Mouse (Mus musculus): ENCODE measurements around the gene Ncf2. TPM values are rescaled to one million over a fixed set of nuclear protein-coding genes. Genes with fewer than 3 reads are reported as not detected.
A peak's percentile ranks its signal among the peaks of the same experiment; 100 is the strongest.
"Not testable (repeated sequence)": the region's sequence is repeated elsewhere in the genome, so short reads cannot be mapped to it uniquely, and the experiment has no call there.

Ncf2 gene
- total RNA-seq (2017): 637 and 647 TPM in 2 replicates

DNA sequence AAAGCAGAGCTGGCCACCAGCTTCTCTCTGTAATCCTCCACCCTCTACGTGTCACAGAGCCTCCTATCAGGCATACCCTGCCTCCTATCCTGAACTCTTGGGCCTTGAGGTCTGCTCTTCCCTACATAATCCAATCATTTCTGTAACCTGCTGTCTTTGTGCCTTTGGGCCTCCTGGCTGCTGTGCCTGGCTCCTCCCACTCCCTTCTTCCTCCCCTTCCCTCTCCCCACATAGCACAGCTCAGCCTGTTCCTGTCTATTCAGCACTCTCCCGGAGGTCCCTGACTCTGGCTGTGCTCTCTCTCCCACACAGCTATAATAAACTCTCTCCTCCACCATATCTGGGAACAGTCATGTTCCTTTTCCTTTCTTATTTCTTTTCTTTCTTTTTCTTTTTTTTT is at the start of gene Ncf2:
Gene Ncf2 (plus strand): TSS at position 298 of the 400 bp plus-strand sequence.
- ATAC-seq (ENCODE audit: extremely low read depth, insufficient number of reproducible peaks, low FRiP score, poor library complexity, severe bottlenecking): no peak

DNA sequence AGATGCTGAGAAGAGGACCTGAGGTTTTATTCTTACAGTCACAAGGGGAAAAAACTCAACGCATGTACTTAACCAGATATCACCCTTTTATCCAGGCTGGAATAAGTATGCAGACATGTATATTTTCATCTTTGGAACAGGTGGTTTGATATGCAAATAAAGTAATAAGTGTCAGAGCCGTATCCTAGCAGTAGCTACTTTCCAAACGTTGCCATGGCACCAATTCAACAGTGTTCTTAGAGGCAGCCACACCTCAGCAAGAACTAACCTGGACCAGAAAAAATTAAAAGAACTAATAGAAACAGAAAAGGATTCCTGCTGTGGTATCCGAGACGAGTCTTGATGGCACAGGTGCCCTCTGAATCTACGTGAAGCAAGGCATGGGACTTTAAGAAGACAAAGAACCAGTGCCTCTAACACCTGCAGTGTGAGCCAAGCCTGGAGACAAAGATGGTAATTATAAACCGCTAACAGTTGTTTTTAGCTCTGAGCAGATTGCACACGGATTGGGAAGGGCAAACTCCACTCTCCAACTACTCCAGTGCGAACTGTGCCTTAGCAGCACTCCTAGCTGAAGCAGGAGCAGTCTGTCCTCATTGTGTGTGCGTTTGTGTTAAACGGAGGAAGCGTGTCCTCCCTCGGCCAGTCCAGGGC is 49.6 kb upstream of the Ncf2 start, which contains the start of gene Apobec4:
Gene Apobec4 (plus strand): TSS at position 240 of the 654 bp plus-strand sequence.
- ATAC-seq (ENCODE audit: extremely low read depth, insufficient number of reproducible peaks, low FRiP score, poor library complexity, severe bottlenecking): no peak

DNA sequence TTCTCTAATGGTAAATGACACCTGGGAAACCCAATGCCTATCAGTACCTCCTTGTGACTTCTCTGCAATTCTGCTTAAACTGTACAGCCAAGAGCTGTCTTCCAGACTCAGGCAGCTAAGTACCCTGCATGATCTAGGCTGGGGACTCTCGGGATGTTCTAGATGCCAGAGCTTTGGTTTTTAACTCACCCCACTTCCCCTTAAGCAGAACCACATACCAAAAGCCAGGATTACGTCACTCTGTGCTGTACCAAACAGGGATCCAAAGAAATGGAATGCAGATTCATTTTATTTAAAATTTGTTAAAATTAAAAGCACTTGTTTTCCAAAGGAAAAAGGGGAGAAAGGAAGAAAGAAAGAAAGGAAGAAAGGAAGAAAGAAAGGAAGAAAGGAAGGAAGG is 38.2 kb upstream of the Ncf2 start:
- ATAC-seq (ENCODE audit: extremely low read depth, insufficient number of reproducible peaks, low FRiP score, poor library complexity, severe bottlenecking): no peak

DNA sequence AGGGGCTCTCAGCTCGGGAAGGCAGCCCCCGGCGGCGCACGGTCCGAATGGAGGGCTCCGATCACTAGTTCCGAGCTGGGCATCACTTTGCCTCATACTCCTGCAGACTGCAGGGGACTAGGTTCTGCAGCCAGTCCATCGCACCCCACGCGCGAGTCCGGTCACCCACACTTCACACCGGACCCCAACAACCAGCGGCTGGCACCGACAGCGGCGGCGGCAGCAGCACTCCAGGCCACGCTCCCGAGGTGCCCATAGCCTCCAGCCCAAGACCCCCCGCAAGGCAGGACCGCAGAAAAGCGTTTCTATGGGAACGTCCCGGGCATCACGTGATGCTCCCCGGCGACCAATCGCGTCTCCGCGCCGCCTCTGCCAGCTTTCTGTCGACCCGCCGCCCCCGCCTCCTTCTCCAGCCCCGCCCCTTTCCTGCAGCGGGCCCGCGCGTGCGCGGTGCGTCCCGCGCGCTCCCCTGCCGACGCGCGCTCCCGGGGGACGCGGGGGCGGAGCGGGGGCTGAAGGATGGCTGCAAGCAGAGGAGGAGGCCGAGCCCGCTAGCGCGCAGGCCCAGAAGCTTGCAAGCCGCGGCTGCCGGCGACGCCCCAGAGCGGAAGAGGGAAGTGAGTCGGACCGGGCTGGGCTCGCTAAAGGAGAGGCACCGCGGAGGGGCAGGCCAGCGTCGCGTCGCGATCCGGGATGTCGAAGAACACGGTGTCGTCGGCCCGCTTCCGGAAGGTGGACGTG is 33.8 kb upstream of the Ncf2 start, which contains the start of the genes Rgl1 and Arpc5:
Gene Rgl1 (minus strand): TSS at position 320 of the 741 bp plus-strand sequence.
Gene Arpc5 (plus strand): TSS at position 511 of the 741 bp plus-strand sequence.
- ATAC-seq (ENCODE audit: extremely low read depth, insufficient number of reproducible peaks, low FRiP score, poor library complexity, severe bottlenecking): peak; percentile 89

DNA sequence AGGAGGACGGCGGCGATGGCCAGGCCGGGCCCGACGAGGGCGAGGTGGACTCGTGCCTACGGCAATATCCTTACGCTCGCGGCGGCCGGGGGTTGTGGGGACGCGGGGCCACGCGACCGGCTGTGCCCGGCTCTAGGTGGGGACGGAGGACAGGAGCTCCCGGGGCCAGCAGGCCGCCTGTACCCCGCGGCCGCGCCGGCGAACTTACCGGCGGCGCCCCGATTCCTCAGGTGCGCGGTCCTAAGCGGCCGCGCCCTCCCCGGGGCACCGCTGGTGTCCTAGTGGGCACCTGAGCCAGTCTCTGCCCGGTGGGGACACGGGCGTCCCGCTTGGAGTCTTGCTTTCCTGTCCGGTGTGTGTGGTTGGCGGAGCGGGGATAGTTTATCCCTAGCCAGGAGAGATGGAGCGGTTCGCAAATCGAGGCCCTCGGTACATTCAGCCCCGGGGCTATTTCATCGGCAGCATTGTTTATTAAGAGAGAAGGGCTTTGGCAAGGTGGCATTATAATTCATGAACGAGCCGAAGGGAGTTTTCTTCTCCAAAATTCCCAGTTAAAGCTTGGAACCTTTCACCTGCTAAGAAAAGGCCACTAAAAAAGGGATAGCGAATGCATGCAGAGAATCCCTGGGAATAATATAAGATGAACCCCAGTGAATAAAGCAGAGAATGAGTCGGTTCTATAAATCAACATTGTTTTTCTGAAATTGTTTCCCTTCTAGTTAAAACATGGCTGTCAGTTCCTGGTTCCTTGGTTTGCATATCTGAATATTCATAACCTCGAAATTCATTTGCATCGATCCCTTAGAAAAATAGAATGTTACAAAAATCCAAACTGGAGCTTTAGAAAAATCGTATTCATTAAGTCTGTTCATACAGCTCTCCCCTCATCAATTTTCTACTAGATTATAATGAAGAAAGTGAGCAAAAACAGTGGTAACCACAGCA is 32.9 kb upstream of the Ncf2 start:
- ATAC-seq (ENCODE audit: extremely low read depth, insufficient number of reproducible peaks, low FRiP score, poor library complexity, severe bottlenecking): no peak

DNA sequence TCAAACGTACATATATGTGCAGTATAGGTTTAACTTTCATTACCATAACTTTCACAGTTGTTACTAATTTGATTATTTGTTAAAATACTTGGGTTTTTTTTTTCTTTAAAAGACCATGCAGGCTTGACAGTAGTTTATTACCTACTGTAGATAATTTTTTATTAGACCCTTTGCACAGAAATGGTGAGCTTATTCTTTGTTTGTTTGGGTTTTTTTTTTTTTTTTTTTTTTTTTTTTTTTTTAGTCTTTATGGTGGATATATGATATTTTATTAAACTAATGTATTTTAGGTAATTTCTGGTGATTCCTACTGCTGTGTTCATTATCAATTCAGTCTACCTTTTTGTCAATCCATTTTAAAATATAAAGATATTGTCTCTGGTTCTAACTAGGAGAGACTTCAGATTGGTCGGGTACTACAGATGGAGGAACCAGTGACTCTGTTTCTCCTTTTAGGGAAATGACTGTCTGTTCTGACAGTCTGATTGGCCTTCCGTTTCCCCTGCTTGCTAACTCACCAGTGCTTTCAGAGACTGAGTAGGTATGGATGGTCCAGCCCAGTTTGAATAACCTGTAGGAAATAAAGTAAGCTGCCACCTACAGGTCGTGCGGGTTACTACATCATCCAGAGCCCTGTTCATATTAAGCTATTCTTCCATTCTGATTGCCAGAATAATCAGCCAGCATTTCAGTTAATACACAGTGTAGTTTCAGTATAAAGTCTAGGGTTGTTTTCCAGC is 32.1 kb upstream of the Ncf2 start:
- peak; percentile 83 for ATAC-seq (ENCODE audit: extremely low read depth, insufficient number of reproducible peaks, low FRiP score, poor library complexity, severe bottlenecking)

DNA sequence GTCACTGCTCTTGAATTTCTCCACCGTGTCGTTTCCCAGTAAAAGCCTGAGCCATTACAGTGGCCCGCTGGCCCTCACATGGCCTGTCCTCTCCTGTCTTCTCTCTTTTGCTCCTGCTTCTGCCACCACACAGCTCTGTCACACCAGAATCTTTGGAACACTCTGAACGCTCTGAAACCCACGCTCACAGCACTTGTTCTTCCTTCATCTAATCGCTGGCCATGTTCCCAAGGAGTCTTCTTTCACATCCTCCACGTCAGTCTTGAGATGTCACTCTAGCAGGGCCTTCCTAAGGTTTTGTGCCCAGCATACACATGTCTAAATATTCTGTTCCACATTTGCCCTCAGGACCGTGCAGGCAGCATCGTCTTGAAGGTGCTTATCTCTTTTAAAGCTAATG is 29.0 kb upstream of the Ncf2 start:
- no peak for ATAC-seq (ENCODE audit: extremely low read depth, insufficient number of reproducible peaks, low FRiP score, poor library complexity, severe bottlenecking)

DNA sequence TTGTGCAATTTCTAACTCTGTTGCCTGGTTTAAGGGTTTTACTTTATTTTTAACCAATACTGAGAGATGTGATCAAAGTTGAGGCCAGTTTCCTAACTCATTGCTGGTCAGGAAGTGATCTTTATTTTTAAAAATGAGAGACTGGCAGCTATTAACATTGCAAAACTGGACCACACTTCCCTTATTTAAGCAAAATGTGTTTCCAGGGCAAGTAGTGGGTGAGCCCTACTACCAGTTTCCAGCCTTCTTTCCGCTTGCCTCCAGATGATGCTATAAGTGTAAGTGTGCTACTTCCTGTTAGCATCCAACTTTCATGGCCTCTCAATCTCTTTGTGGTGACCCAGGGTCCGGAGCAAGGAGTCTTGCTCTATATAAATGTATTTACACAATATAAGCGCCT is 25.4 kb upstream of the Ncf2 start:
- ATAC-seq (ENCODE audit: extremely low read depth, insufficient number of reproducible peaks, low FRiP score, poor library complexity, severe bottlenecking): not testable (repeated sequence)

DNA sequence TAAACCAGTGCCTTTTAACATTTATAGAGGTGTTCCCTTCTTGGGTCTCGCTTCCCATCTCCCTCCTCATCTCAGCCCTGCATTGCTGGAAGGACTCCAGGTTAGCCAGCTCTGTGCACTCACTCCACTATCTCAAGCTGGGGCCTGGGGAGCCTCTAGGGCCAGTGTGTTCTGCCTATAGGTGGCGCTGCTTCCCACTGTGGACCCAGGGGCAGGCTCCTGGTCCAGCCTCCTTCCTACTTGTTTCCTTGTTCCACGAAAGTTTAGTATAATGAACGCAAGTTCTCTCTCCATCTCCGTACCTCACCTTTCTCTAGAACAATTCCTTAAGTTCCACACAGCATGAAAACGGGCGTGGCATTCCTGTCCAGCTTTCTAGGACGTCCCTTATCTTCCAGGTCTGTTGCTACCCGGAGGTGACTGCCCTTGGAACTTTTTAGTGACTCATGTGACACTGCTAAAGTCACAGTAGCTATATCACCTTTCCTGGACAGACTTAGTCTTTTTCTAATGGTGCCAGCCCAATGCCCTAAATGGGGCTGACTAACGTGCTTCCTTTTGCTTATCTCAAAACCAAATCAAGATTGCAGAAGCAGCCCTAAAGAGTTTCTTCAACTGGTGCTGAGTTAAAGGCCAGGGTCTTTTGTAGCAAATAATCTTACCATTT is 20.8 kb upstream of the Ncf2 start:
- ATAC-seq (ENCODE audit: extremely low read depth, insufficient number of reproducible peaks, low FRiP score, poor library complexity, severe bottlenecking): peak; percentile 81

DNA sequence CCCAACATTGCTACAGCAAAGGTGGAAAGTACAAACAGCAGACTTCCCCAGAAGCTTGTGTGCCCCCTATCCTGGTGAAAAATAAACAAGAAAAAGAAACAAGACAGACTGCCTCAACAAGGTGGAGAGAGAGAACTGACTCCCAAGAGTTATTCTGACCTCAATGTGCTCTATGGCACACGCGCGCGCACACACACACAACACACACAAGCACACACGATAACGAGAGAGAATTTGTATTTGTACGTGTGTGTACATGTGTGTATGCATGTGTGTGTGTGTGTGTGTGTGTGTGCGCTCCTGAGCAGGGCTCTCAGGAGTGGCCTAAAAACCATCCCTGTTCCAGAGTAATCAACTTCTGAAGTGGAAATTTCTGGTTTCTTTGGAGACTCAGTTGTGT is 15.4 kb upstream of the Ncf2 start:
- ATAC-seq (ENCODE audit: extremely low read depth, insufficient number of reproducible peaks, low FRiP score, poor library complexity, severe bottlenecking): no peak

DNA sequence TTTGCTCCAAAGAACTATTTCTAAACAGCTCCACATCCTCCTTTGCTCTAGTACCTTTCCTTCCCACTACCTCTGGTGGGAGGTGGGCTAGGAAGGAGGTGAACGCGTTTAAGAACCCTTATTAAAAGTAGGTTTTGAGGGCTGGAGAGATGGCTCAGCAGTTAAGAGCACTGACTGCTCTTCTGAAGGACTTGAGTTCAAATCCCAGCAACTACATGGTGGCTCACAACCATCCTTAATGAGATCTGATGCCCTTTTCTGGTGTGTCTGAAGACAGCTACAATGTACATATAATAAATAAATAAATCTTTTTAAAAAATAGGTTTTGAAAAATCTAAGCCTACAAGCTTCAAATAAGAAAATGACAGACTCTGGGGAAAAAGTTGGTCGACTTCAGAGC is 14.5 kb upstream of the Ncf2 start:
- not testable (repeated sequence) for ATAC-seq (ENCODE audit: extremely low read depth, insufficient number of reproducible peaks, low FRiP score, poor library complexity, severe bottlenecking)

DNA sequence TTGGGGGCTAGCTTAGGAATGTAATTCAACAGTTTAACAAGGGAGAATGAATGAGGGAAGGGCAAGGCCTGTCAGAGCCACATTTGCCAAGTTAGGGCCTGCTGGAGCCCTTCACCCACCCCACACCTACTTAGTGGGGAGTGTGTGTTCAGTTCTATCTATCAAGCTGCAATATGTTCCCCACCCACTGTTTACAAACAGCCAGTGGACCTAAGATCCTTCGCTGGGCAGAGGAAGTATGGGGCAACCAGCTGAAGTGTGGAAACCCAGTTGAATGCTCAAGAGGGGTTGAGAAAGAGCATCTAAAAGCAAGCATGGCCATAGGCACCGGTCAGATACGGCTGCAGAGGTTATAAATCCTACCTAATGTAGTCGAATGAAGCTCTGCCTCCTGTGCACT is 13.0 kb upstream of the Ncf2 start:
- ATAC-seq (ENCODE audit: extremely low read depth, insufficient number of reproducible peaks, low FRiP score, poor library complexity, severe bottlenecking): peak; percentile 50

DNA sequence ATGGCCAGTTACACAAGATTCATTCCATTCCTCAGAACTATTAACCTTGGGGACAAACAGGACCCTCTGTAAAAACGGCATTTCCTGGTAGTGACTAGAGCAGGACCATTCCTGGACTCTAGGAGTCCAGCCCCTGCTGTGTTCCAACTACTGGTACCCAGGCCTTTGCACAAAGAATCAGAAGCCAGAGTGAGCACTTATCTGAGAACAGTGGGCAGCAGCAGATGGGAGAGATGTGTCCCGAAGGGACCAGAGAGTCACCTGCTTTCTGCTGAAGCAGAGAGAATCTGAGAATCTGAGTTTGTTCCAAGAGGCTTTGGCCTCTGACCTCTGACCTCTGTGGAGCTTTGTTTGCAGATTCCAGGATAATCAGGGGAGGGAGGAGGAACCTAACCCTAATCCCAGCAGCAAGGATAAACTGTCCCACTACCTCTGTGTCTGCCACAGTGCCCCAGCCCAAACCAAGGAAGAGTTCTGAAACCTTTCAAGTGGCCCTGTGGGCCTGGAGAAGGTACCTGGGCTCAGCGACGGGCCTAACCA is 11.8 kb upstream of the Ncf2 start:
- ATAC-seq (ENCODE audit: extremely low read depth, insufficient number of reproducible peaks, low FRiP score, poor library complexity, severe bottlenecking): no peak

DNA sequence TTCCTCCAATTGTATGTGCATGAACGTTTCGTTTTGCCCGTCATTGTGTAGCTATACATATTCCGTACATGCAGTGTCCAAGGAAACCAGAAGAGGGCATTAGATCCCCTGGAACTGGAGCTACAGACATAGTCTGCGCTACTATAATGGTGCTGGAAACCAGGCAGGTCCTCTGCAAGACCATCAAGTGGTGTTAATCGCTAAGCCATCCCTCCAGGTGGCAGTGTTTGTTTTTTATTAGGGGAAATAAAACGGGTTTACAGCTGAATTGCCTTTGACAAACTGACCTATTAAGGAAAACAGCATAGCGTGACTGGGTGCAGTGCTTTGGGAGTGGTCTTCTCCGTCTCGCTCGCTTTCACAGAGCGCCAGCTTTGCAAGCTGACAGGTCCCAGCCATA is 9.7 kb upstream of the Ncf2 start:
- ATAC-seq (ENCODE audit: extremely low read depth, insufficient number of reproducible peaks, low FRiP score, poor library complexity, severe bottlenecking): peak; percentile 81

DNA sequence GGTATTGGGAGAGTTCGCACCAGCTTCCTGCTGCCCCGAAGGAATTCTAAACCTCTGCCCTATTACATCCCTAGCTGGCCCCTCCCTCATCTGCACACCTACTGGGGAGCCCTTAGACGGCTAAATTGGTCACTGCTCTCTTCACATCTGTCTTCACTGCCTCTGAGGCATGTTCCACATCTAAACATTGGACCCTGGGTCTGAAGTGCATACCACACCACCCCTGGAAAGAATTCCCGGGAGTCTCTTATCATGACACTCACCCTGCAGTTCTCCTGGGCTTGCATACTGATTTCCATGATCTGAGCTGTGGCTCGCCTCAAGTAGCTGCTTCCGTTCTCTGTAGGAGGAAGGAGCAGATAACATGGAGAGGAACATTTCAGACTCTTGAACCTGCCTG is 9.2 kb upstream of the Ncf2 start:
- ATAC-seq (ENCODE audit: extremely low read depth, insufficient number of reproducible peaks, low FRiP score, poor library complexity, severe bottlenecking): no peak

DNA sequence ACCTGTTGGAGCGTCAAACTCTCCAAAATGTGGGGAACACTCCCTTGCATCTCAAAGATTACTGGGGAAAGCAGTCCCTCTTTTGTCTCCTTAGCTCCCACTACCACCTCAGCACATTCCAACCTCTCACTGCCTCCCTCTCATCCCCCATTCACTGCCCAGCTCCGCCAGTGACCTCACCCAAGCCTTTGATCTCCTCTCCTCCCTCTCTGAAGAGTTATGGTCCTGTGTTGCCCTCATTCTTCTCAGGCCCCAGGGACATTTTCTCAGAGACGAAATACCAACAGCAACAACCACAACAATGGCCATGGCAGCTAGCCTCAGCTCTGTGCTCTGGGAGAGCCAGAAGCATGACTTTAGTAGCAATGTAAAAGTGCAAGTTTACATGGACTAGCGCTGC is 8.7 kb upstream of the Ncf2 start:
- no peak for ATAC-seq (ENCODE audit: extremely low read depth, insufficient number of reproducible peaks, low FRiP score, poor library complexity, severe bottlenecking)

DNA sequence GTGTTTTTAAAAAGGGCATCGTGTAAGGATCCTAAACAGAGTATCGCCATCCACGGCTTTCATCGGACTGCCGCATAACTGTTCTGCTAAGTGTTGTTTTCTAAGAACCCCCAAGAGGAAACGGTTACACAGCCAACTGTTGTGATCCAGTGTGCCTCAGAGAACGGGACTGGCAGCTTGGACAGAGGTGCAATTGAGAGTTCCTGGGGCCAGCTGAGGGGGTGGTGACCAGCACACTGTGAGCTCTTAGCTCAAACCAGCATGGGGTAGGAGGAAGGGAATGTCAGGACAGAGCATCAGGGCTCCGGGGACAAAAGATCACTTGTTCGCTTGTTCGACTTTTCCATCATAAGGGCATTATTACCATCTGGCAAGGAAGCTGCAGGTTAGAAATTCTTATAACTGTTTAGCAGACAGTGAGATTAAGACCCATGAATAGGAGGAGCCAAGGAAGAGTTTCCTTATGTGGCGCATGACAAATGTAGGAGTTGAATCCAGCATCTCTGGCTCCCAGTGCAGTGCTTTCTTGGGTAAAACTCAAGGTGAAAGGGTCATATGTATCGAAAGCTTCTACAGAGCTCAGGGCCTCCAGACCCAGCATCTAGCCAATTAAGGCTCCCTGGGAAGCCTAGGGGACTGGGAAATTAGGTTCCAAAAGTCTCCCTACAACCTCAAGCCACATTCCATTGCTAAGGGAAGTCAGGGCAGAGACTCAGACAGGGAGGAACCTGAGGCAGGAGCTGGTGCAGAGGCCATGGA is 7.1 kb upstream of the Ncf2 start:
- ATAC-seq (ENCODE audit: extremely low read depth, insufficient number of reproducible peaks, low FRiP score, poor library complexity, severe bottlenecking): no peak

Measured in neutrophil, adult 5-6 weeks (primary cell).